Mouse (Mus musculus): Measurements from ENCODE around the gene Olfr1406.
"Not testable (repeated sequence)": the region's sequence is repeated elsewhere in the genome, so short reads cannot be mapped to it uniquely, and the experiment has no call there.

Gene Olfr1406

DNA sequence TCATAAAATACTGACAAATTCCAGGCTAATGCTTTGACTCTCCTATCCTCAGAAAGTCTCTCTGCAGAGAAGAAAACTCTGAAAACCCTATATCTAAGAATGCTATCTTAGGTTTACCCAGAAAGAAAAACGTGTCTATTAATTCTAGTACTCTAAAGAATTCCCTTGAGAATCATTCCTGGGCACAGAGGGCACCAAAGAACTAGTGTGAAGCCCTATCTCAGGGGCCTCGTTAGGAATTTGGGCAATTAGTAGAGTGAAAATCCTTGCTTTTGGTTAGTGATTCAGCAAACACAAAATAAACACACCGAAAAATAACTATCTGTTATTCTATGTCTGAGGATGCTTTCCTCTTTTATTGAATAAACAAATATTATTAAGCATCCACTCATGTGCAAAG is at the start of gene Olfr1406:
Gene Olfr1406 (minus strand): TSS at position 101 of the 400 bp plus-strand sequence.
- DNase-seq (ENCODE audit: low spot score in 2 of 2): no peak

- not testable (repeated sequence) for DNase-seq (ENCODE audit: low spot score in 2 of 2)
Observed at GRCm38 (mm10) chr1:173237004-173237403, 46.6 kb upstream of the Olfr1406 start.

DNA sequence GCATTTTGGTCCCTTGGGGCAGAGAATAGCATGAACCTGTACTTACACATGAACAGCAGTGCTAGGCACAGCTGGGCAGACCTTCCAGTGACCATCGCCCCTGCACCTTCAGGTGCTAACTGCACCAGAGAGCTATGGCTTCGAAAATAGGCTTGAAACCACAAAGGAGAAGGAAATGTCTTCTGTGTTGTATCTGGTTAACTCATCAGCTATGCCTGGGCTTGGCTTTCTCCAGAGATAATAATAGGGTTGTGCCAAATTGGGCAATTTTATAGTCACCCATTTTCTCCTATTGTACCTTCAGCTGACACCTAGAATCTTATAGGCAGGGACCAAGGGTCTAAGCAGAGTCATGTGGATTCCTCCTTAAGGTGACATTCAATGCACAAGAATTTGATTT is 36.6 kb upstream of the Olfr1406 start, which contains the start of gene Fcer1a:
Gene Fcer1a (minus strand): TSS at position 134 of the 400 bp plus-strand sequence.
- DNase-seq (ENCODE audit: low spot score in 2 of 2): no peak

DNA sequence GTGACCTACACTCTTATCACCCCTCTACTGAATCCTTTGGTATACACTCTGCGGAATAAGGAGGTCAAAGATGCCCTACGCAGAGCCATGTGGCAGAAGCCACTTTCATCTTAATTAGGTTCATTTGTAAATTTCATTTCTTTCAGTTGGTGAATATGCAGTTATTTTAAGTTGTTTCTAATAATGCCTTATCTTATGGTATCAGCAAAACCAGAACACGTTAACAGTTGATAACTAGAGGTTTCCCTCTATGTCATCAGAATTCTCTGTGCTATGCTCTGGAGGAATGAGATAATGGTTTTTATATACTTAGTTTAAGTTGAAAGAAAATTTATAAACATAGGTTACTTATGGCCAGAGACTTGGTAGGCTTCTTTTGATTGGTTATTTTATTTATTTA is 26.0 kb upstream of the Olfr1406 start:
- no peak for DNase-seq (ENCODE audit: low spot score in 2 of 2)

- no peak for DNase-seq (ENCODE audit: low spot score in 2 of 2)
Observed at GRCm38 (mm10) chr1:173212092-173212491, 21.7 kb upstream of the Olfr1406 start, which contains the start of gene Olfr1404. Gene Olfr1404, plus strand, starts transcription at chr1:173212392.

- no peak for DNase-seq (ENCODE audit: low spot score in 2 of 2)
Observed at GRCm38 (mm10) chr1:173197508-173197907, 7.1 kb upstream of the Olfr1406 start, which contains the start of gene Olfr218. Gene Olfr218, plus strand, starts transcription at chr1:173197808.

DNA sequence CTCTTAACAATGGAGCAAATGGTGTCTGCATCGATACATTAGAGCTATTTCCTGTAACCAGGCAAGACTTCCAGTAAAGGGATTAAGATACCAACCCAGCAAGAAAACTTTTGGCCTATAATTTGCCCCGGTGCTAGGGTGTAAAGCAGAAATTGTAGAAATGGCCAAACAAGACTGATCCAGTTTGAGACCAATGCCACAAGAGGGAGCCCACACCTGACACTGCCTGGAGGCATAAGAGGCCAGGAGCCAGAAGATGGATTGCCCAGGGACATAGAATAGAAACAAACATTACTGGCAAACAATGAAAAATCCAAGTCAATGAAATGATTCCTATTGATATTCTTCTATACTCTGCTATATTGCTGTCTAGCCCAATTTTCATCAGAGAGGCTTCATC is 5.9 kb upstream of the Olfr1406 start:
- no peak for DNase-seq (ENCODE audit: low spot score in 2 of 2)

GRCm38 (mm10) chr1:173192059-173192458 is 1.6 kb upstream of the Olfr1406 start:
- no peak for DNase-seq (ENCODE audit: low spot score in 2 of 2)

DNA sequence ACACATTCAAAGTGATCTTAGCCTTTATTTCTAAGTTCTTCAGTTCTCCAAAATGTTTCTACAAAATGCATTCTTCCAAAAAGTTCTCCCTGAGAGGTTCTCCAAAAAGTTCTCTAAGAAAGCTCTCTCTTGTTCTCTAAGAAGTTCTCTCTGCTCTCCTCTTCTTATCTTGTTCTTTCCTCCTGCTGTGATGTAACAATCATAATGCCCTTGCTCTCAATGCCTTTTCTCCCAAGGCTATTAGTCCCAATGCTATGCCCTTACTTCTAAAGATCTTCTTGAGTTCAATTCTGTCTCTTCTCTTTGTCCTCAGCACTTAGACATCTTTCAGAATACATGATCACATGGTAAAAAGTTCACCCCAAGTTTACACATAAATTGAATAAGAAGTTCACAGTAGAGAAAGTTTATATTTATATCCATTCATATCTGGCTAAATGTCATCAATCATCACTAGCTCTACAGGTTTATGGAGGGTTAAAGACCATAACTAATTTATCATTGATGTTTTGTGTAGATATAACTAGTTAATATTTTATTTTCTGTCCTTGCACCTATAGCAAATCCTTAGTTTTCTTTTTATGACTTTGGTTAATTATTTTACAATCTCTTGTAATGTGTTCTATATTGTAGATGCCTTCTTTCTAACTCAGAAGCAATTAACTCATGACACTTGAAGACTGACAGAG is 16.1 kb downstream of the Olfr1406 start:
- DNase-seq (ENCODE audit: low spot score in 2 of 2): no peak

- DNase-seq (ENCODE audit: low spot score in 2 of 2): no peak
Observed at GRCm38 (mm10) chr1:173137274-173137673, 53.2 kb downstream of the Olfr1406 start, which contains the start of gene Olfr1408. Gene Olfr1408, minus strand, starts transcription at chr1:173137374.
